Mouse (Mus musculus) forebrain, embryonic 13.5 days (tissue): Measurements from ENCODE around the gene Kifc3. TPM values are rescaled to one million over a fixed set of nuclear protein-coding genes. Genes with fewer than 3 reads are reported as not detected.

Experiments used
- ATAC-seq: fragments of 200-750 bp; cut with Nextera tagmentation; 2 replicates; pipeline ENCODE4 v1.8.0; 2017
- H3K27ac ChIP-seq: fragments of 300-500 bp; sonication (generic); 2 replicates; pipeline ENCODE4 v1.5.1; 2015; ENCODE audit warnings: inconsistent platforms, mild to moderate bottlenecking, moderate library complexity
- H3K27me3 ChIP-seq: fragments of 300-500 bp; sonication (generic); 2 replicates; pipeline ENCODE4 v1.6.1; 2015; ENCODE audit warnings: mild to moderate bottlenecking, inconsistent platforms
- H3K36me3 ChIP-seq: fragments of 300-500 bp; sonication (generic); 2 replicates; pipeline ENCODE4 v1.6.1; 2015; ENCODE audit warnings: mild to moderate bottlenecking, inconsistent platforms; ENCODE audit not compliant: poor library complexity, severe bottlenecking
- H3K4me1 ChIP-seq: fragments of 300-500 bp; sonication (generic); 2 replicates; pipeline ENCODE4 v1.6.1; 2015; ENCODE audit warnings: inconsistent platforms
- H3K4me2 ChIP-seq: fragments of 300-500 bp; sonication (generic); 2 replicates; pipeline ENCODE4 v1.6.1; 2015; ENCODE audit warnings: inconsistent platforms, mild to moderate bottlenecking, moderate library complexity
- H3K4me3 ChIP-seq: fragments of 300-500 bp; sonication (generic); 2 replicates; pipeline ENCODE4 v1.5.1; 2015; ENCODE audit warnings: mild to moderate bottlenecking, inconsistent platforms
- H3K9ac ChIP-seq: fragments of 300-500 bp; sonication (generic); 2 replicates; pipeline ENCODE4 v1.6.1; 2015; ENCODE audit warnings: mild to moderate bottlenecking, inconsistent platforms
- H3K9me3 ChIP-seq: fragments of 300-500 bp; sonication (generic); replicated peaks from 2 replicates; pipeline ENCODE4 v1.6.1; 2016; ENCODE audit warnings: inconsistent platforms
- WGBS: fragments of 180-500 bp; shearing (Covaris S2); methylation state at CpG from one replicate; pipeline ENCODE4 v1.1.7; 2015; 5-methylcytosine and 5-hydroxymethylcytosine counted together
- polyA plus RNA-seq: library from polyadenylated mRNA; unstranded; fragments of >200 nt; fragmentation: Nextera tagmentation; extraction: Ambion mirVana; gene quantifications from 2 replicates; pipeline ENCODE4 v1.2.1, GENCODE M21; 2015

Gene Kifc3
- polyA plus RNA-seq, 1 experiment from 2014 or later = 8.2 TPM

GRCm38 (mm10) chr8:95123455-95123854, 79.2 kb downstream of the Kifc3 start:
- Histone ChIP-seq H3K27ac (no peak overlapping the region), H3K4me2 (no peak overlapping the region), H3K9me3 (no peaks in the 10 kb centered on the region), H3K36me3 (no peaks in the 10 kb centered on the region), H3K4me1 (no peaks in the 10 kb centered on the region), H3K9ac (no peak overlapping the region), H3K4me3 (no peak overlapping the region), H3K27me3 (no peaks in the 10 kb centered on the region)
- ATAC-seq = no peak
- 90% methylated on average over 5 of the region's 5 CpGs for WGBS

- ATAC-seq = peak; percentile 70; the same call in 1 of the 2 replicates
These were observed 88.9 kb downstream of the Kifc3 start for GRCm38 (mm10) chr8:95113750-95114149.

GRCm38 (mm10) chr8:95113108-95113507, 89.5 kb downstream of the Kifc3 start:
- no peaks in the 10 kb centered on the region for H3K27me3 ChIP-seq
- no peak overlapping the region for H3K4me2 ChIP-seq
- H3K9ac ChIP-seq = no peak overlapping the region
- H3K9me3 ChIP-seq = no peaks in the 10 kb centered on the region
- H3K4me1 ChIP-seq = no peaks in the 10 kb centered on the region
- H3K36me3 ChIP-seq = no peaks in the 10 kb centered on the region
- H3K27ac ChIP-seq = no peak overlapping the region
- no peak overlapping the region for H3K4me3 ChIP-seq
- WGBS = 78% methylated on average over 4 of the region's 4 CpGs
- no peak for ATAC-seq

More at GRCm38 (mm10) chr8:95113750-95114149, 88.9 kb downstream of the Kifc3 start:
- H3K36me3 ChIP-seq = no peaks in the 10 kb centered on the region
- H3K4me1 ChIP-seq = no peaks in the 10 kb centered on the region
- H3K9ac ChIP-seq = no peak overlapping the region
- H3K4me3 ChIP-seq = no peak overlapping the region
- no peaks in the 10 kb centered on the region for H3K9me3 ChIP-seq
- 73% methylated on average over 3 of the region's 3 CpGs for WGBS
- no peak overlapping the region for H3K27ac ChIP-seq
- H3K4me2 ChIP-seq = no peak overlapping the region
- H3K27me3 ChIP-seq = no peaks in the 10 kb centered on the region

GRCm38 (mm10) chr8:95112594-95112993, 90.0 kb downstream of the Kifc3 start:
- 93% methylated on average over 3 of the region's 3 CpGs for WGBS
- no peaks in the 10 kb centered on the region for H3K4me1 ChIP-seq
- no peaks in the 10 kb centered on the region for H3K27me3 ChIP-seq

DNA sequence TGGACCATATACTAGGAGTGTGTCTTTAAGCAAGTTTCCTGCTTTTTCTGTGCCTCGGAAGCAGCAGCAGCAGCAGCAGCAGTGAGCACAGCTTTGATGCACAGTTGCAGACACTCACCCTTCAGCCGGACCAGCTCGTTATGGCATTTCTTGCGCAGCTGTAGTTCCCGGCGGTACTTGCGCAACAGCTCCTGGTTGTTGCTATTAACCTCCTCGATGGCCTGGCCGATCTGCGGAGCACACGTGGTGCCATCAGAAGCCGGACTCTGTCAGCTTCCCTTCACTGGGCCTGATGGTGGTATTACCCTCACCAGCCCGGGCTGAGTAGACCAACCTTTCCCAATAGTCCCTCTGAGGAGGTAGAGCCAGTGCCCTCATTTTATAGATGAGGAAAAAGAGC, 95.3 kb downstream of the Kifc3 start:
- Histone ChIP-seq H3K36me3 (peaks cover 13% of the 10 kb centered on the region), H3K27me3 (no peaks in the 10 kb centered on the region), H3K9me3 (no peaks in the 10 kb centered on the region), H3K9ac (no peak overlapping the region), H3K4me1 (no peaks in the 10 kb centered on the region), H3K4me3 (no peak overlapping the region), H3K4me2 (no peak overlapping the region), H3K27ac (no peak overlapping the region)
- no peak for ATAC-seq
- WGBS = 85% methylated on average over 13 of the region's 13 CpGs

More at GRCm38 (mm10) chr8:95112594-95112993, 90.0 kb downstream of the Kifc3 start:
- Histone ChIP-seq H3K4me2 (no peak overlapping the region), H3K36me3 (no peaks in the 10 kb centered on the region), H3K9me3 (no peaks in the 10 kb centered on the region), H3K27ac (no peak overlapping the region), H3K4me3 (no peak overlapping the region), H3K9ac (no peak overlapping the region)
- ATAC-seq = no peak

GRCm38 (mm10) chr8:95101972-95102371, 100.6 kb downstream of the Kifc3 start:
- H3K27ac ChIP-seq = no peak overlapping the region
- H3K4me2 ChIP-seq = no peak overlapping the region
- 69% methylated on average over 4 of the region's 4 CpGs for WGBS
- H3K9ac ChIP-seq = no peak overlapping the region
- H3K27me3 ChIP-seq = no peaks in the 10 kb centered on the region
- H3K9me3 ChIP-seq = no peaks in the 10 kb centered on the region
- H3K36me3 ChIP-seq = peaks cover 63% of the 10 kb centered on the region
- 0 out of 2 replicates have a peak, but pooled peaks have one; percentile 9 for ATAC-seq
- no peak overlapping the region for H3K4me3 ChIP-seq
- H3K4me1 ChIP-seq = no peaks in the 10 kb centered on the region

DNA sequence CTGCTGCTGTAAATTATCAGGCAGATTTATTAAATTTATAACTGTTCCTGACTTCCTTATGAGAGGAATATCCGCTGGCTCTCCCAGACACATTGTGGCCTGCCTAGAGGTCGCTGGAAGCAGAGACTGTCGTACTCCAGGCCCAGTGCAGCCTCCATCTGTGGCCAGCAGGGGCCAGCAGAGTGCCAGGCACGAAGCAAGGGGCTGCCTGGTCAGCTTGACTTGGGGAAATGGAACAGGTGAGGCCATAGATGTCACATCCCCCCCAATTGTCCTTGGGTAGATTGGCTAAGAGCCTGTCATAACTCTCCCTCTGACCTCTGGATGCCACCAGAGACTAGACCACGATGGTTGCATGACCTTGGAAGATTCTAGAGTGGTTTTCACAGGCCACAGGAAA, 103.6 kb downstream of the Kifc3 start:
- no peak overlapping the region for H3K4me2 ChIP-seq
- H3K36me3 ChIP-seq = peaks cover 84% of the 10 kb centered on the region
- peak; percentile 54 for ATAC-seq
- H3K9me3 ChIP-seq = no peaks in the 10 kb centered on the region
- WGBS = 31% methylated on average over 5 of the region's 5 CpGs
- no peak overlapping the region for H3K9ac ChIP-seq
- no peaks in the 10 kb centered on the region for H3K27me3 ChIP-seq
- no peak overlapping the region for H3K27ac ChIP-seq
- no peaks in the 10 kb centered on the region for H3K4me1 ChIP-seq
- H3K4me3 ChIP-seq = no peak overlapping the region

DNA sequence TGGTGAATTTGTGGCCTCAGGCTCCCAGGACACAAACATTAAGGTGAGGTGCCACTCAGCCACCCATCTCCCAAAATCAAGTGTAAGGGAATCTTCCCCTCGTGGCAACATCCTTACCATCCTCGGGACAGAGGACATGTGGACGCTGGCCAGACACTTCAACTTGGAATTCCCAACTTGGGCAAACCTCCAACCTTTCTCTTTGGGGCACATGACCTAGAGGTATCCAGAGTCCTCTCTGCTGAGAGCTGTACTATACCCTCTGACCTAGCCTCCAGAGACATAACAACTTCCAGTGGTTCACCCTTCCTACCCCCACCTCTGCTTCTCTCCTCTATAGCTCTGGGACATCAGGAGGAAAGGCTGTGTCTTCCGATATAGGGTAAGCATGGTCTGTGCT, 109.0 kb downstream of the Kifc3 start:
- Histone ChIP-seq H3K9me3 (no peaks in the 10 kb centered on the region), H3K9ac (no peak overlapping the region), H3K36me3 (peaks cover 100% of the 10 kb centered on the region), H3K4me2 (no peak overlapping the region), H3K27ac (no peak overlapping the region), H3K4me1 (no peaks in the 10 kb centered on the region), H3K4me3 (no peak overlapping the region), H3K27me3 (no peaks in the 10 kb centered on the region)
- WGBS = 93% methylated on average over 4 of the region's 4 CpGs
- no peak for ATAC-seq

- 93% methylated on average over 7 of the region's 7 CpGs for WGBS
- Histone ChIP-seq H3K27ac (no peak overlapping the region), H3K4me1 (peaks cover 26% of the 10 kb centered on the region), H3K9ac (no peak overlapping the region), H3K9me3 (no peaks in the 10 kb centered on the region), H3K36me3 (peaks cover 70% of the 10 kb centered on the region), H3K27me3 (no peaks in the 10 kb centered on the region), H3K4me3 (no peak overlapping the region), H3K4me2 (no peak overlapping the region)
- ATAC-seq = no peak
These were observed 117.0 kb downstream of the Kifc3 start for GRCm38 (mm10) chr8:95085432-95086141.

- H3K4me1 ChIP-seq = peaks cover 26% of the 10 kb centered on the region
- peaks cover 63% of the 10 kb centered on the region for H3K36me3 ChIP-seq
- 87% methylated on average over 10 of the region's 10 CpGs for WGBS
These were observed 117.7 kb downstream of the Kifc3 start for GRCm38 (mm10) chr8:95084744-95085431.

GRCm38 (mm10) chr8:95084261-95084660, 118.4 kb downstream of the Kifc3 start:
- no peak for ATAC-seq
- H3K36me3 ChIP-seq = peaks cover 57% of the 10 kb centered on the region

More at GRCm38 (mm10) chr8:95084744-95085431, 117.7 kb downstream of the Kifc3 start:
- ATAC-seq = no peak
- Histone ChIP-seq H3K4me2 (no peak overlapping the region), H3K27ac (no peak overlapping the region), H3K9ac (no peak overlapping the region; the same call in 1 of the 2 replicates), H3K9me3 (no peaks in the 10 kb centered on the region), H3K4me3 (no peak overlapping the region), H3K27me3 (no peaks in the 10 kb centered on the region)

DNA sequence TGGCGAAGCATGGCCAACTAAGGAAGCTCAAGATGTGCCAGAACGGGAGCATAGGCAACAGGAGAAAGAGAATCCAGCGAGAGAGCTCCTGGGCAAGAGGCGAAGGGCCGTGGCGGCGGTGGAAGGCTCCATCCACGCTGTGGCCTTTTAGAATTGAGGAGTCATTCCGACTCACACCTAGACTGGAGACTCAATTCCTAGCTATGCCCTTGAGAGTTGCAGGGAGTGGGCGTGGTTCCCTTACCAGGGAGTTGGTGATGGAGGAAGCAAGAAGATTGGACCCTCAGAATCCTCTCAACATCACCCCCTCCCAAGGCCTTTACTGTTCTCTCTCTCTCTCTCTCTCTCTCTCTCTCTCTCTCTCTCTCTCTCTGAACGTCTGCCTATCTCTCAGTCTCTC, 121.0 kb downstream of the Kifc3 start:
- ATAC-seq = no peak
- 8% methylated on average over 11 of the region's 11 CpGs for WGBS
- H3K4me2 ChIP-seq = peak overlapping the region; percentile 97
- H3K27ac ChIP-seq = peak overlapping the region; percentile 72
- no peaks in the 10 kb centered on the region for H3K9me3 ChIP-seq
- no peaks in the 10 kb centered on the region; the same call in 1 of the 2 replicates for H3K27me3 ChIP-seq
- H3K9ac ChIP-seq = peak overlapping the region; percentile 87
- peak overlapping the region; percentile 92 for H3K4me3 ChIP-seq
- peaks cover 26% of the 10 kb centered on the region for H3K4me1 ChIP-seq
- peaks cover 31% of the 10 kb centered on the region for H3K36me3 ChIP-seq

More at GRCm38 (mm10) chr8:95084261-95084660, 118.4 kb downstream of the Kifc3 start:
- H3K4me1 ChIP-seq = peaks cover 26% of the 10 kb centered on the region
- WGBS = 88% methylated on average over 4 of the region's 4 CpGs
- H3K27ac ChIP-seq = no peak overlapping the region
- H3K4me2 ChIP-seq = no peak overlapping the region
- no peaks in the 10 kb centered on the region for H3K9me3 ChIP-seq
- H3K9ac ChIP-seq = no peak overlapping the region
- no peak overlapping the region for H3K4me3 ChIP-seq
- H3K27me3 ChIP-seq = no peaks in the 10 kb centered on the region
